Mouse (Mus musculus) C2C12 (cell line): ENCODE data around the gene Sec16a. TPM values are rescaled to one million over a fixed set of nuclear protein-coding genes. Genes with fewer than 3 reads are reported as not detected.
A peak's percentile ranks its signal among the peaks of the same experiment; 100 is the strongest.

Source experiments
- H3K27me3 ChIP-seq: one replicate; pipeline ENCODE4 v1.6.1; 2011; ENCODE audit not compliant: control insufficient read depth, insufficient read depth, insufficient read length
- H3K36me3 ChIP-seq: one replicate; pipeline ENCODE4 v1.6.1; 2011; ENCODE audit not compliant: control insufficient read depth, insufficient read depth
- H3K4me3 ChIP-seq: one replicate; pipeline ENCODE4 v1.5.1; 2011; ENCODE audit warnings: mild to moderate bottlenecking, control low read depth; ENCODE audit not compliant: poor library complexity, insufficient read depth, severe bottlenecking
- H3K79me2 ChIP-seq: one replicate; pipeline ENCODE4 v1.6.1; 2011; ENCODE audit not compliant: control insufficient read depth, insufficient read depth
- H3K79me3 ChIP-seq: one replicate; pipeline ENCODE4 v1.6.1; 2011; ENCODE audit warnings: low read depth, control low read depth
- H3ac ChIP-seq: one replicate; pipeline ENCODE3; 2011; ENCODE audit warnings: low read depth; ENCODE audit not compliant: control insufficient read depth, insufficient read length
- CEBPB ChIP-seq: IDR thresholded peaks from one replicate; pipeline ENCODE4 v1.6.1; 2011; ENCODE audit warnings: low read depth, mild to moderate bottlenecking, control low read depth, moderate library complexity
- CTCF ChIP-seq: IDR thresholded peaks from one replicate; pipeline ENCODE4 v1.5.1; 2011; ENCODE audit not compliant: control insufficient read depth, insufficient read depth, insufficient read length
- FOSL1 ChIP-seq: IDR thresholded peaks from one replicate; pipeline ENCODE4 v1.8.0; 2011; ENCODE audit warnings: mild to moderate bottlenecking, low read length; ENCODE audit not compliant: poor library complexity, insufficient read depth, severe bottlenecking
- MAX ChIP-seq: IDR thresholded peaks from one replicate; pipeline ENCODE4 v1.6.1; 2011; ENCODE audit warnings: mild to moderate bottlenecking, control low read depth
- MYOD1 ChIP-seq: IDR thresholded peaks from one replicate; pipeline ENCODE4 v1.6.1; 2011; ENCODE audit warnings: low read depth; ENCODE audit not compliant: control insufficient read depth, insufficient read length
- MYOG ChIP-seq: IDR thresholded peaks from one replicate; pipeline ENCODE4 v1.6.1; 2011; ENCODE audit not compliant: control insufficient read depth, insufficient read length; ENCODE audit errors: extremely low read depth
- USF1 ChIP-seq: IDR thresholded peaks from one replicate; pipeline ENCODE4 v1.6.1; 2011; ENCODE audit warnings: low read depth, mild to moderate bottlenecking, control low read depth, moderate library complexity
- polyA plus RNA-seq: library from polyadenylated mRNA; unstranded; fragments of >200 nt; fragmentation: generic; extraction: Trizol; gene quantifications from one replicate; pipeline ENCODE4 v1.2.1, GENCODE M21; 2012; ENCODE audit warnings: missing spikeins

Gene Sec16a
- polyA plus RNA-seq, 1 experiment = 19.5 TPM

DNA sequence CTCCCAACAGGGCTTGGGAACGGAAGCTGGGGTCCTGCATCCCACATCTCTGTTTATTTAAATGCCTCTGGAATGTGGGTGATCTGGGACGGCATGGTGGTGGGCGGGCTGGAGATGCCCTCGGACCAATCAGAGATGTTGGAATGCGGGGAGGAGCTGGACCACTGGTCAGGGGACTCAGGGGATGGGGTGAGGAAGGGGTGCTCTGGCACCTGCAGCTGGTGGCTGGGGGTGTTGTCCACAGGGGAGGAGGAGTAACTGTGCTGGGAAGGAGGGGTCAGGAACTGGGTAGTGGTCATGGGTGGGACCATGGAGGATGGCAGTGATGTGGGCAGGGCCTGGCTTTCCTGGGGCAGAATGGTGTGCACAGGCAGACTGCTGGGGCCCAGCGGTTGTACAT lies 14.5 kb upstream of the Sec16a start:
- Histone ChIP-seq H3ac (no peak overlapping the region), H3K27me3 (no peaks in the 10 kb centered on the region), H3K4me3 (no peak overlapping the region), H3K79me3 (no peaks in the 10 kb centered on the region), H3K36me3 (peaks cover 14% of the 10 kb centered on the region), H3K79me2 (no peaks in the 10 kb centered on the region)
- TF ChIP-seq CTCF (no peak), MYOD1 (no peak), USF1 (no peak), MYOG (no peak), FOSL1 (no peak)

DNA sequence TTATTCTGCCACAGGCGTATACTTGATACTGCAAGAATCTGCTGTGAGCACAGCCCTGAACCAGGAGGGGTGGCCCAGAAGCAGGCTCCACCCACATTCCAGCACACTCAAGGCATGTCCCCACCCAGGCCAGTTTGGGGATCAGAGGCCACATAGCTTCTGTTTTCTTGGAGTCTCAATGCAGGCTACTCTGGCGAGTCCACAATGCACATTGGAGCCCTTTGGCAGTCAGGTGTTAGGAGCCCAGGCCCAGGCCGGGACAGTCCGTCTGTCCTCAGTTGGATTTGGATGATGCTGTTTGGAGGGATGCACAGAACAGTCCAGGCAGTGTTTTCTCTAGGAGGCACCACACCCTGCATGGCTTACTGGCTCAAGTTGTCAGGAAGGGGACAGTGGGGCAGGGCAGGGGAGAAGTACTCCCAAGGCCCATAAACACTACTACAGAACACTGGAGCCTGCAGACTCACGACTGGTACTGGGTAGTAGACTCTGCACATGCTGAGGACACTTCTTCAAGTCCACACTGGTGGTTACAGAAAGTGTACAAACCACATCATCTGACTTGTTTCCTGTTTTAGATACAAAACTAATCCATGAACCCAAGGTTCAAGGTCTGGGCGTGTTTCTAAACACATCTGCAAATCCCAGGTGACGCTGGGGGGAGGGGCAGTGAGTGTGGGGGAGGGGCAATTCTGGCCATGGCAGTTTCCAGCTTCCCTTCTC lies 13.5 kb upstream of the Sec16a start:
- Histone ChIP-seq H3K4me3 (no peak overlapping the region), H3K36me3 (peaks cover 14% of the 10 kb centered on the region), H3K79me3 (no peaks in the 10 kb centered on the region)

DNA sequence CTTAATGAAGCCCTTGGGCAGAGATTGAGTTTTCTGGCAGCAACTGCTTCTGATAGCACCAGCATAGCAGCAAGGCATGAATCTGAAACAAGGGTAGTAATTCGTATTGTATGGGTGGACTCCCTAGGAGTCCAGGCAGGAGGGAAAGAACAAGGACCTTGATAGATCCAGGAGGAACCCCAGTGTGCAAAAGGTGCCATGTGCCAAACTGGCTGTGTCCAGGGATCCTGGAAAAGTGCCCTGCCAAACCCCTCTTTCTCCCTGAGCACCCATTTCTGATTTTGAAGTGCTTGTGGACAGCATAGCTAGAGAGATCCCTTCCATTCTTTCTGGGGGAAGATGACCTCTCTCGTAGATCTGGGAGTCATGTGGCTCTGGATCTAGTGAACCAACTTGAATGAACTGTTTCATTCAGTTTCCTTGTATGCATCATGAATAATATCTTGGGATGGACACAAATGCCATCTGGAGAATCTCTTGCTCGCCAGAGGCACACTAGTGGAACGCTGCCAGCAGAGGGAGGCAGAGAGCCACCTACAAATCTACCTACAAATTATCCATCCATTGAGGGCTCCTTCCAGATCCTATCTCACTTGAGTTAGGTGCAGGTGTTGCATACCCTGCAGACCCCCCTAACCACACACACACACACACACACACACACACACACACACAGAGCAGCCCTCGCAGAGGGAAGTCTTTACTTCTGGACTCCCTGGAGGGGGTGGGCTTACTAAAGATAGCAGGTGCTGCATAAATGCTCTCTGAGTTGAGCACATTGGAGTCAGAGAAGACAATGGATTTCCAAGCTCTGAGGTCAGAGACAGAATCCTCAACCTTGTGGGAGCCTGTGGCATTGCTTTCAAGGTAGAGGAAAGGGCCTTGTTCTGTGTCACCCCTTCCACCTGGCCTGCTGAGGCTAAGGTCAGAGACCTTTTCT lies 4.4 kb upstream of the Sec16a start:
- Histone ChIP-seq H3ac (no peak overlapping the region), H3K79me2 (peaks cover 28% of the 10 kb centered on the region), H3K36me3 (peaks cover 5% of the 10 kb centered on the region), H3K79me3 (peaks cover 3% of the 10 kb centered on the region), H3K4me3 (no peak overlapping the region), H3K27me3 (no peaks in the 10 kb centered on the region)
- TF ChIP-seq MYOD1 (no peak), CTCF (peak; percentile 61)

More for the DNA sequence above, 13.5 kb upstream of the Sec16a start:
- H3ac ChIP-seq = no peak overlapping the region
- TF ChIP-seq USF1 (no peak), CEBPB (no peak), FOSL1 (no peak), MYOD1 (no peak), CTCF (no peak), MAX (no peak), MYOG (no peak)
- H3K27me3 ChIP-seq = no peaks in the 10 kb centered on the region
- no peaks in the 10 kb centered on the region for H3K79me2 ChIP-seq

DNA sequence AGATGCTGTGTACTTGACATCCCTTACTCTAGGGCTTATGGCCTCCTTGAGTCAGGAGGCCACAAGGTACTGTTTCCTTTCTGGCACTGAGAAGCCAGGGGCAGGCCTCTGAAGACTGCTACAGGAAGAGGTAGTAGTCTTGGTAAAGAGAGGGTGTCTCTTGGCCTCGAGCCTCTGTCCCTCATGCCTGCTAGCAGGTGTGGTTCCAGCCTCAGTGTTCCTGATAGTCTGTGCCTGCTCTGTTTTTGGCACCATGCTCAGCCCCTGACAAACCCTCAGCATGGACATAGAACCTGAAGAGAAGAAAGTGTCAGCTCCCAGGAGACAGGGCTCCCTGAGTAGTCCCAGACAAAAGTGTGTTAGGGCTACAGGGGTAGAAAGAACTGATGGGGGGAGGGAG lies 2.4 kb upstream of the Sec16a start:
- Histone ChIP-seq H3K4me3 (no peak overlapping the region), H3ac (no peak overlapping the region), H3K79me3 (peaks cover 19% of the 10 kb centered on the region), H3K36me3 (peaks cover 5% of the 10 kb centered on the region), H3K27me3 (no peaks in the 10 kb centered on the region), H3K79me2 (peaks cover 47% of the 10 kb centered on the region)
- TF ChIP-seq CTCF (no peak), USF1 (no peak)

DNA sequence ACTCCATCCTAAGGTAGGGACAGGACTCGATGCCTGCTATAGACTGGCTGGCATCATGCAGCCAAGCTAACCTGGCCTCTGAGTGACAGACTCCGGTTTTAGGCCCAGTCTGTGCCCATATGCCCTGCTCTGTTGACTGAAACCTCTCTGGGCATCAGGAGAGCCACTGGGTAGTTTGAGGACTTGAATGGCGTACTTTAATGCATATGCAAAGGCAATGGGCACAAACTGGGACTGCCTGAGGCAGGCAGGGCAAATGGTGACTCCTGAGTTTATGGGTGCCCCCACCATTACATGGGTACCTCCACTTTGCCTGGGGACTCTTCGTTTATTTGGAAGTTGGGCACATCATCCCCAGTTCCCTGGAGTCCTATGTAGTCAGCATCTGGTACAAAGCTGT lies 1.7 kb upstream of the Sec16a start:
- TF ChIP-seq FOSL1 = no peak
- TF ChIP-seq CEBPB = no peak
- TF ChIP-seq MAX = no peak
- no peak for TF ChIP-seq CTCF
- TF ChIP-seq MYOG = no peak
- no peak for TF ChIP-seq USF1
- TF ChIP-seq MYOD1 = no peak
- peaks cover 55% of the 10 kb centered on the region for H3K79me2 ChIP-seq
- H3K27me3 ChIP-seq = no peaks in the 10 kb centered on the region
- peak overlapping the region; percentile 74 for H3K4me3 ChIP-seq
- peaks cover 21% of the 10 kb centered on the region for H3K79me3 ChIP-seq
- peaks cover 11% of the 10 kb centered on the region for H3K36me3 ChIP-seq
- H3ac ChIP-seq = peak overlapping the region; percentile 53
